Mouse (Mus musculus): Measurements from ENCODE around the gene Tssk4. TPM values are rescaled to one million over a fixed set of nuclear protein-coding genes. Genes with fewer than 3 reads are reported as not detected.

Tssk4 gene
- polyA plus RNA-seq (2015; fragmentation: Nextera tagmentation; extraction: Ambion mirVana): 0.15 and 0.16 TPM in 2 replicates

- WGBS (ENCODE audit: insufficient replicate concordance): 65% methylated on average over 2 of the region's 2 CpGs
- no peaks in the 10 kb centered on the region for H3K9me3 ChIP-seq (replicated peaks; ENCODE audit: control insufficient read depth, low read length)
These were observed at the start of gene Tssk4 for GRCm38 (mm10) chr14:55649884-55650283. Gene Tssk4, plus strand, starts transcription at chr14:55650184.

GRCm38 (mm10) chr14:55603271-55603632, 46.7 kb upstream of the Tssk4 start, which contains the start of gene Irf9:
Gene Irf9, plus strand, starts transcription at chr14:55603571.
- H3K4me2 ChIP-seq (ENCODE audit: low read depth, low read length): peak within 1 kb of the TSS; percentile 87
- 77% methylated on average over 7 of the region's 7 CpGs for WGBS (ENCODE audit: insufficient replicate concordance)
- peak within 1 kb of the TSS; percentile 77 for H3K4me3 ChIP-seq (ENCODE audit: low read depth, low read length)
- no peaks in the 10 kb centered on the region for H3K27me3 ChIP-seq (ENCODE audit: control insufficient read depth, insufficient read depth, low read depth, low read length)
- ATAC-seq (ENCODE audit: low read depth): no peak
- H3K9ac ChIP-seq (ENCODE audit: low read depth, low read length): peak within 1 kb of the TSS; percentile 85
- peak within 1 kb of the TSS; percentile 97 for H3K27ac ChIP-seq (ENCODE audit: low read length)
- peaks cover 55% of the 10 kb centered on the region for H3K36me3 ChIP-seq (ENCODE audit: control insufficient read depth, insufficient read depth)
- no peaks in the 10 kb centered on the region for H3K9me3 ChIP-seq (replicated peaks; ENCODE audit: control insufficient read depth, low read length)
- H3K4me1 ChIP-seq (ENCODE audit: control insufficient read depth, low read depth, low read length): peaks cover 29% of the 10 kb centered on the region

More at GRCm38 (mm10) chr14:55649884-55650283, at the start of gene Tssk4:
- H3K36me3 ChIP-seq (ENCODE audit: control insufficient read depth, insufficient read depth): peaks cover 4% of the 10 kb centered on the region; the same call in 1 of the 2 replicates
- no peak for ATAC-seq (ENCODE audit: low read depth)
- peaks cover 8% of the 10 kb centered on the region for H3K4me1 ChIP-seq (ENCODE audit: control insufficient read depth, low read depth, low read length)
- no peaks in the 10 kb centered on the region for H3K27me3 ChIP-seq (ENCODE audit: control insufficient read depth, insufficient read depth, low read depth, low read length)
- H3K9ac ChIP-seq (ENCODE audit: low read depth, low read length): no peak within 1 kb of the TSS
- H3K27ac ChIP-seq (ENCODE audit: low read length): no peak within 1 kb of the TSS
- no peak within 1 kb of the TSS for H3K4me3 ChIP-seq (ENCODE audit: low read depth, low read length)
- no peak within 1 kb of the TSS for H3K4me2 ChIP-seq (ENCODE audit: low read depth, low read length)

DNA sequence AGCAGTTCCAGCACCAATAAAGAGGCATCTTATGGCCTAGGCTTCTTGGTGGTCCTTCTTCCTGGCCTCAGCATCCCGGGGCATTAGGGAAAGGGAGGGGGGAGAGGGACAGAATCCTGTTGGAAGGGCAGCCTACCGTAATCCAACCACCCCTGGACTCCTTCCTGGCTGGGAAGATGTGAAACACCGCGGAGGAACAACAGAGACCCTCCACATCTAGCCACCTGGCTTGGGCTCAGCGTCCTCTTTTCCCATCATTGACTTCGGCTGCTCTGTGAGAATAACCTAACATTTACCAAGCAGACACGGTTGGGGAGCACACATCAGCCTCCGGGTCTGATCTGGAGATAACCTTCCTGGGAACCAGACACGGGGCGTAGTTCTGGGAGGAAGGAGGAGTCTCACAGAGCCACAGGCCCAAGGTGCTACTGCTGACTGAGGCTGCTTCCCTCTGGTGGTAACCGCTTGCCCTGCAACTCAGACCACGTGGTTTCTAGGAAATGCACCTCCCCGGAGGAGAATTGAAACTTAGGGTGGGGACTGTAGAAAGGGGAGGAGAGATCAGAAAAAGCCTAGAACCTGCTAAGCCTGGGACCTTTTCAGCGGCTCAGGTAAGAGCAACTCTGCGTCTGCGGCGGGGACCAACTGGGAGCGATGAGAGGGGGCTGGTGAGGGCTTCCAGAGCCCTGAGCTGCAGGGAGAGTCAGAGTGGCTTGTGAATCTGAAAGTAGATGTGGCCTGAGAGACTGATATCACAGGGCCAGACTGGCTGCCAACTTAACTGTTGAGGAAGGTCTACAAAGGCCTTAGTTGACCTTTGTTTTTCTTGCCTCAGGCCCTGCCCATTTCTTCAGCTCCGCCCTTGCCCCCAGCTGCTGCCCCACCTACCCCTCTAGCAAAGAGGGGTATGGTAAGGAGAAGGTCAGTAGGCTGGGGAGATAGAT, 46.1 kb upstream of the Tssk4 start:
- Histone ChIP-seq H3K4me3 (ENCODE audit: low read depth, low read length) (peak overlapping the region; percentile 77), H3K36me3 (ENCODE audit: control insufficient read depth, insufficient read depth) (peaks cover 58% of the 10 kb centered on the region), H3K4me2 (ENCODE audit: low read depth, low read length) (peak overlapping the region; percentile 87), H3K9me3 (replicated peaks; ENCODE audit: control insufficient read depth, low read length) (no peaks in the 10 kb centered on the region), H3K9ac (ENCODE audit: low read depth, low read length) (peak overlapping the region; percentile 85), H3K27me3 (ENCODE audit: control insufficient read depth, insufficient read depth, low read depth, low read length) (no peaks in the 10 kb centered on the region), H3K4me1 (ENCODE audit: control insufficient read depth, low read depth, low read length) (peaks cover 29% of the 10 kb centered on the region), H3K27ac (ENCODE audit: low read length) (peak overlapping the region; percentile 97)
- peak; percentile 97 for ATAC-seq (ENCODE audit: low read depth)
- 9% methylated on average over 19 of the region's 19 CpGs for whole genome bisulfite sequencing (ENCODE audit: insufficient replicate concordance)

DNA sequence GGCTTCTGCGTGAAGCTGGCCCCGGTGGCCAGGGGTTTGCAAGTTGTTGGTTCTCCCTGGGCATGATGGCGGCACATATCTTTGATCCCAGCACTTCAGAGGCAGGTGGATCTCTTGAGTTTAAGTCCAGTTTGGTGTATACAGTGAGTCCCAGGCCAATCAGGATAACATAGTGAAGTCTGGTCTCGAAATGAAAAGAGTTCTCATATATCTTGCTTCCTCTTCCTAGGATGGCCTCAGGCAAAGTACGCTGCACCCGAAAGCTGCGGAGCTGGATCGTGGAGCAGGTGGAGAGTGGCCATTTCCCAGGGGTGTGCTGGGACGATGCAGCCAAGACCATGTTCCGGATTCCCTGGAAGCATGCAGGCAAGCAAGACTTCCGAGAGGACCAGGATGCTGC, 45.2 kb upstream of the Tssk4 start:
- H3K27me3 ChIP-seq (ENCODE audit: control insufficient read depth, insufficient read depth, low read depth, low read length): no peaks in the 10 kb centered on the region
- H3K4me2 ChIP-seq (ENCODE audit: low read depth, low read length): peak overlapping the region; percentile 87
- no peak for ATAC-seq (ENCODE audit: low read depth)
- H3K9ac ChIP-seq (ENCODE audit: low read depth, low read length): peak overlapping the region; percentile 85
- H3K9me3 ChIP-seq (replicated peaks; ENCODE audit: control insufficient read depth, low read length): no peaks in the 10 kb centered on the region
- WGBS (ENCODE audit: insufficient replicate concordance): 88% methylated on average over 11 of the region's 11 CpGs
- H3K27ac ChIP-seq (ENCODE audit: low read length): peak overlapping the region; percentile 97
- peaks cover 59% of the 10 kb centered on the region for H3K36me3 ChIP-seq (ENCODE audit: control insufficient read depth, insufficient read depth)
- peaks cover 29% of the 10 kb centered on the region for H3K4me1 ChIP-seq (ENCODE audit: control insufficient read depth, low read depth, low read length)
- peak overlapping the region; percentile 77 for H3K4me3 ChIP-seq (ENCODE audit: low read depth, low read length)

DNA sequence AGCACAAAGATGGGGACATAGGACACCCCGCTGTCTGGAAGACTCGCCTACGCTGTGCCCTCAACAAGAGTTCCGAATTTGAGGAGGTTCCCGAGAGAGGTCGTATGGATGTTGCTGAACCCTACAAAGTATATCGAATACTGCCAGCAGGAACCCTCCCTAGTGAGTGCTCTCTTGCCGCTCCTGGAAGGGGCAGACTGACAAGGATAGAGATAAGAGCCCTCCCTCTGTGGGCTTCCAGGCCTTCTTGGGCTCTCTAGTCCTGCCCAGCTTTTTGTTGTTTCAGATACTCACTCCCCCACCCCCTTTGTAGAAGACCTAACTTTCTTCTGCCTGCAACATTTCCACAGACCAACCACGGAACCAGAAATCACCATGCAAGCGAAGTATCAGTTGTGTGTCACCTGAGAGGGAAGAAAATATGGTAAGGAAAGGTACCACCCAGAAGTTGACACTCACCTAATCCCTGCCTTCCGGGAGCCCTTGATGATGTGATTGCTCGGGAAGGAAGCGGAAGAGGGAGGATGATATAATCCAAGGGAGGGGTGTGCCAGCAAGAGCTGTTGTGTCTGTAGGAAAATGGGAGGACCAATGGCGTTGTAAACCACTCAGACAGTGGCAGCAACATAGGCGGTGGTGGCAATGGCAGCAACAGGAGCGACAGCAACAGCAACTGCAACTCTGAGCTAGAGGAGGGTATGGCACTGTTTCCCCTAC, 44.1 kb upstream of the Tssk4 start:
- peak overlapping the region; percentile 51 for H3K27ac ChIP-seq (ENCODE audit: low read length)
- peaks cover 29% of the 10 kb centered on the region for H3K4me1 ChIP-seq (ENCODE audit: control insufficient read depth, low read depth, low read length)
- no peaks in the 10 kb centered on the region for H3K9me3 ChIP-seq (replicated peaks; ENCODE audit: control insufficient read depth, low read length)
- no peaks in the 10 kb centered on the region for H3K27me3 ChIP-seq (ENCODE audit: control insufficient read depth, insufficient read depth, low read depth, low read length)
- 70% methylated on average over 16 of the region's 16 CpGs for WGBS (ENCODE audit: insufficient replicate concordance)
- ATAC-seq (ENCODE audit: low read depth): no peak
- H3K36me3 ChIP-seq (ENCODE audit: control insufficient read depth, insufficient read depth): peaks cover 54% of the 10 kb centered on the region
- peak overlapping the region; percentile 42 for H3K9ac ChIP-seq (ENCODE audit: low read depth, low read length)
- peak overlapping the region; percentile 87 for H3K4me2 ChIP-seq (ENCODE audit: low read depth, low read length)
- peak overlapping the region; percentile 77 for H3K4me3 ChIP-seq (ENCODE audit: low read depth, low read length)

DNA sequence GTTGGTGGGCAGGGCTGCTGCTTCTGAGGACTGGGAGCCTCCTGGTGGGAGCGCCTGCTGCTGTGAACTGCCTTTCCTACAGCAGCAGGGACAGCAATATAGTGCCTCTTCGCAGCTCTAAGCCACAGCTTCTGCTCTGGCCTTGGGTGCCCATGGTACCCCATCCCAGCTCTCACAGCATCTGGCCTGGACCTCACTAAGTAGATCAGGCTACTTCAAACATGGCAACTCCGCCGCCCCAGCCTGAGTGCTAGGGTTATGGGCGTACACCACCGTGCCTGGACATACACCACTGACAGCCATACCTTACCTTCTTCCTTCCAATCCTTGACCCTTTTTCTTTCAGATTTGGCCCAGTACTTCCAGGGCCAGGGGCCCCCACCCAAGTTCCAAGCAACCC, 41.6 kb upstream of the Tssk4 start:
- no peak overlapping the region for H3K4me3 ChIP-seq (ENCODE audit: low read depth, low read length)
- H3K9ac ChIP-seq (ENCODE audit: low read depth, low read length): no peak overlapping the region
- H3K4me2 ChIP-seq (ENCODE audit: low read depth, low read length): no peak overlapping the region
- peaks cover 26% of the 10 kb centered on the region for H3K4me1 ChIP-seq (ENCODE audit: control insufficient read depth, low read depth, low read length)
- no peaks in the 10 kb centered on the region for H3K27me3 ChIP-seq (ENCODE audit: control insufficient read depth, insufficient read depth, low read depth, low read length)
- no peaks in the 10 kb centered on the region for H3K9me3 ChIP-seq (replicated peaks; ENCODE audit: control insufficient read depth, low read length)
- ATAC-seq (ENCODE audit: low read depth): no peak
- H3K27ac ChIP-seq (ENCODE audit: low read length): no peak overlapping the region
- WGBS (ENCODE audit: insufficient replicate concordance): 94% methylated on average over 6 of the region's 6 CpGs
- H3K36me3 ChIP-seq (ENCODE audit: control insufficient read depth, insufficient read depth): peaks cover 43% of the 10 kb centered on the region

DNA sequence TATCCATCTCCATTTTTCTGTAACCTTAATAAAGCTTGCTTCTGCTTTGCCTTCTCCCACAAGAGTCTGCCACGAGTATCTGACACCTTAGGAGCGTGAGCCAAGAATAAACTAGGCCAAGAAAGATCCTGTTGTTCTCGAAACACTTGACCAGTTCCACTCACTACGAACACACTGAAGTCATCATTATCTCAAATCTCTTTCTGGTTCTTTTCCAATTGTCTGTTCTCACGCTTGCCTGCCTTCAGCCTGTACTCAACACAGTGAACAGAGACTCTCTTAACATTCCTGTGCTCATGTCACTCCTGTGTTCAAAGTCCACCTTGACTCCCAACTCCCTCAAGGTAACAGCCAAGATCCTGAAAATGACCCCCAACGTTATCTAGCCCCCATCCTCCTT, 36.6 kb upstream of the Tssk4 start:
- H3K27ac ChIP-seq (ENCODE audit: low read length): peak overlapping the region; percentile 40
- H3K4me2 ChIP-seq (ENCODE audit: low read depth, low read length): no peak overlapping the region
- no peak overlapping the region for H3K4me3 ChIP-seq (ENCODE audit: low read depth, low read length)
- WGBS (ENCODE audit: insufficient replicate concordance): 63% methylated on average over 6 of the region's 6 CpGs
- peaks cover 18% of the 10 kb centered on the region for H3K36me3 ChIP-seq (ENCODE audit: control insufficient read depth, insufficient read depth)
- H3K9ac ChIP-seq (ENCODE audit: low read depth, low read length): no peak overlapping the region
- H3K9me3 ChIP-seq (replicated peaks; ENCODE audit: control insufficient read depth, low read length): no peaks in the 10 kb centered on the region
- ATAC-seq (ENCODE audit: low read depth): no peak
- H3K27me3 ChIP-seq (ENCODE audit: control insufficient read depth, insufficient read depth, low read depth, low read length): no peaks in the 10 kb centered on the region
- H3K4me1 ChIP-seq (ENCODE audit: control insufficient read depth, low read depth, low read length): peaks cover 28% of the 10 kb centered on the region

DNA sequence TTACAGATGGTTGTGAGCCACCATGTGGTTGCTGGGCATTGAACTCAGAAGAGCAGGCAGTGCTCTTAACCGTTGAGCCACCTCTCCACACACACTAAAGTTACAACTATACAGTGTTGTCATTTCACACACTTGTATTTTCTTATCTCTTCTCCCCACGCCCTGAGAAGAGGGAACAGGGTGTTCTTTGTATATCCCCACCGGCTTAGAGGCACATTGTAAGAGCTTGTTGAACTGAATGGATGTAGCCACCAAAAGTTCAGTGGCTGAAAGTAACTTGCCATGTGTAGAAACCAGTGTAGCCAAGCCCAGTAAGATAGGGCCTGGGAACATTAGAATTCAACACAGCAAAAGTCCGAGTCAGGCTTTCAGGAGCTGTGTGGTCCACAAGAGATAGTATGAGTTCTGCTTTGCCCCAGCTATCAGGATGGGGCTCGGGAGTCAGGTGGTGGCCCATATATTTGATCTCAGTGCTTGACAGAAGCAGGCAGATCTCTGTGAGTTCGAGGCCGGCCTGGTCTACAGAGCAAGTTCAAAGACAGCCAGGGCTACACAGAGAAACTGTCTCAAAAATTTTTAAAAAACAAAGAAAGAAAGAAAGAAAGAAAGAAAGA, 35.3 kb upstream of the Tssk4 start:
- no peaks in the 10 kb centered on the region for H3K27me3 ChIP-seq (ENCODE audit: control insufficient read depth, insufficient read depth, low read depth, low read length)

More for the DNA sequence above, 35.3 kb upstream of the Tssk4 start:
- Histone ChIP-seq H3K27ac (ENCODE audit: low read length) (peak overlapping the region; percentile 83), H3K4me3 (ENCODE audit: low read depth, low read length) (no peak overlapping the region), H3K9me3 (replicated peaks; ENCODE audit: control insufficient read depth, low read length) (no peaks in the 10 kb centered on the region), H3K9ac (ENCODE audit: low read depth, low read length) (0 out of 2 replicates have a peak overlapping the region, but pooled peaks have one; percentile 25), H3K4me2 (ENCODE audit: low read depth, low read length) (no peak overlapping the region), H3K36me3 (ENCODE audit: control insufficient read depth, insufficient read depth) (peaks cover 5% of the 10 kb centered on the region; the same call in 1 of the 2 replicates), H3K4me1 (ENCODE audit: control insufficient read depth, low read depth, low read length) (peaks cover 34% of the 10 kb centered on the region)
- WGBS (ENCODE audit: insufficient replicate concordance): 26% methylated on average over 7 of the region's 7 CpGs
- peak; percentile 78 for ATAC-seq (ENCODE audit: low read depth)
